Mouse (Mus musculus) lung, adult 2 months (tissue): Measurements from ENCODE around the gene Car14.

ENCODE experiments used
- CTCF ChIP-seq: fragments of 200-500 bp; IDR thresholded peaks from 2 replicates; pipeline ENCODE4 v1.5.1; 2011; ENCODE audit warnings: mild to moderate bottlenecking, low read length, control low read depth; ENCODE audit not compliant: insufficient read depth
- POLR2A ChIP-seq: fragments of 200-500 bp; IDR thresholded peaks from 2 replicates; pipeline ENCODE4 v1.6.1; 2011; ENCODE audit warnings: low read depth, mild to moderate bottlenecking, control low read depth, low read length, borderline replicate concordance; ENCODE audit errors: extremely low read depth

- TF ChIP-seq CTCF (no peak), POLR2A (no peak)
Measured at GRCm38 (mm10) chr3:95942749-95943148, 38.3 kb upstream of the Car14 start.
